Mouse (Mus musculus) kidney, postnatal 4 days (tissue): ENCODE measurements at regions not wholly inside any gene's neighbourhood (a gene's known extent, or its start where the extent isn't known, plus 50 kb on each side); places are given as distances from the start of the nearest gene placed in this dataset.
A peak's percentile ranks its signal among the peaks of the same experiment; 100 is the strongest.
"Not testable (repeated sequence)": the region's sequence is repeated elsewhere in the genome, so short reads cannot be mapped to it uniquely, and the experiment has no call there.

Source experiments
- DNase-seq, 2 experiments: peaks; one replicate each; pipeline ENCODE4 v3.0.0; 2021; ENCODE audit warnings: mixed read lengths in 2 of 2

- peak in 1 of 2 experiments; percentile 20 for DNase-seq
These were observed 56.4 kb downstream of the Cxcr4 start for GRCm38 (mm10) chr1:128535537-128536150.

- DNase-seq, result no peak
These were observed 59.5 kb downstream of the Cxcr4 start for GRCm38 (mm10) chr1:128532632-128533031.

DNA sequence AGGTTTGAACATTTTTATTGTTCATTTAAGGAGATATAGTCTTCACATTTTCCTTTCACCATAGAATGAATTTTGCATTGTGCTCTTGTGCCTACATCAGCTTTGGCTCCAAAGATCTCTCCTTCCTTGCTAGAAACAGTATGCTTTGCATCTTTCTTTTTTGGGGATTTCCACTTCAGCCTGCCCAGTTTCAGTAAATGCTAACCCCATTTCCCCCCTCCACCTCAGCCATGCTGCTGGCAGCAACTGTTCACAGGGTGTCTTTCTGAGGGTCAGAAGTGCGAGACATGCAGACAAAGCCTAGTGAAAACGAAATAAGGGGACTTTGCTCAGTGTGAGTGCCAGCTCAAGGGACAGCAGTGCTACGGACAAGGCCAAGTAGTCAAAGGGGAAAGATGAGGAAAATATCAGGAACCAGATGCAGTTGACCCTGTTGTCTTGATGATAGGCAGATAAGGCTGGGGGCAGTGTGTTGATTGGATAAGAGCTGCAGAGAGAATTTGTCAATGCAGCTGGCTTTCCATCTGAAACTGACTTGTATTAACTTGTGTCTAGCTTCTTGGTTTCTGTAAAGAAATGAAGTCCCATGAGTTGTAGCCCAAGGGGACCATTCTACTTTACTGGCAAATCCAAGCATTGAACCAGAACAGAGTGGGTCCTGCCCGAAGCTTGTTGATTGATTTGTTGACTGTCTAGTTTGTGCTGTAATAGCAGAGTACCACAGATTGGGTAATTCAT is 62.1 kb downstream of the Cxcr4 start:
- no peak for DNase-seq

DNA sequence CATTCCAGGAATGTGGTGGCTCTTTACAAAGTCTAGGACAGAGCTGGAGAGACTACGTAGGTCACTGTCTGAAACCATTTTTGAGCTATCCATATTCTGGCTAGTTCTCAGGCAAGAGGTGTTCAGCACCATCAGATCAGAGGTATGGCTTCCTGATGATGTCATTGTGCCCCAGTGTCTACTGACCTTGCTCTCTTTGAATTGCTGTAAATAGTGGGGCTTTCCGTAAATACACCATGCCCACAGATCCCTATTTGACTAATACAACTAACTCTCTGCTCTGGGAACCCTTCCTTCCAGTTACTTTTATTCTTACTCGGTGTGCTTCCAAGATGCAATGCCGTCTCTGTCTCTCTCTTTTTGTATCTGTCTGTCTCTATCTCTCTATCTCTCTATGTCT is 72.9 kb downstream of the Cxcr4 start:
- no peak for DNase-seq

DNA sequence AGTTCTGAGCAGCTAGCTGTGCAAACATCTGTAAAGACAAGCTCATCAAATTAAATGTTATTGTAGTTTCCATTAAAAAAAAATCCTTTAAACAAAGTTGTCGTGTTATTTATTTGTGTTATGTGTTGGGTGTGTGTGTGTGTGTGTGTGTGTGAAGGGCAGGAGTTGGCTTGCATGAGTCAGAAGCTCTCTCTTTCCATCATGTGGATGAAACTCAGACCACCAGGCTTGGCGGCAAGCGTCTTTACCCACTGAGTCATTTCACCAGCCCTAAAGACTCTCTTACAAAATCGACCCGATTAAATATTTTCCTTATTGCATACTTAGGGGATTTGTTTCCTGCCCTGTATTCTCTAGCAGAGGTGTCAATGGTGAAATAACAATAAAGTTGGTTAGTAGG is 73.6 kb downstream of the Cxcr4 start:
- no peak for DNase-seq

GRCm38 (mm10) chr1:128517351-128517750 is 74.7 kb downstream of the Cxcr4 start:
- DNase-seq, result no peak

GRCm38 (mm10) chr1:128514327-128514726 is 77.8 kb downstream of the Cxcr4 start:
- no peak for DNase-seq

DNA sequence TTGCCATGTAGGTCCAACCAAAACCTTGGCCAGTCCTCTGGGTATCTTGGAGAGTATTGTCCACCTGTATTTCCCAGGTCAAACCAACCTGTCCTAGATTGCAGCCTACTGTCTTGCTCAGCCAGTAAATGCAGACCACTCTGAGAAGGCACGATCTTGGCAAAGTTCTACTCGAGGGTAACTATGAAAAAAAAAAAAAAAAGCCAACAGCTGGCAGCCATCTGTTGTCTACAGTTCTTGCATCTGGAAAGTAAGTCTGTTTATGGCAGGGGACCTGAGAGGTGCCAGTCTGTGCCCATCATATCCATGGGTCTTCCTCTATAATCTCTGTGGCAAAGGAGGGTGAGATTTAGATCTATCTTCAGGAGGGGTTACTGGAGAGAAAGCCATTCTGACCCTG is 78.2 kb downstream of the Cxcr4 start:
- no peak for DNase-seq

DNA sequence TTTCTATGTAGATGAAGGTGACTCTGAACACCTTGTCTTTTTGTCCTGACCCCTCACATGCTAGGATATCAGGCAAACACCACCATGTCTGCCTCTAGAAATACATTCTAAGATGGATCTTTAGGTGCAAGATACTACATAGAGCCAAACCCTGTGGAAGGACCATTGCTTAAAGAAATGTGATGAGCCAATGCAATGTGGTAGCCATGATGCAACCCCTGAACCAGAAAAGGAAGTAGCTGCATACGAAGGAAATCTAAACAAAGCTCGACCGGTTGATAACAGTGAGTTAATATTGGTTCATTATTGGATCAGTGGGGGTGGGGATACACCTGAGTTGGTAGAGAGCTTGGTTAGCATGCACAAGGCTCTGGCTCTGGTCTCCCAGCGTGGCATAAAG is 78.9 kb downstream of the Cxcr4 start:
- no peak for DNase-seq

DNA sequence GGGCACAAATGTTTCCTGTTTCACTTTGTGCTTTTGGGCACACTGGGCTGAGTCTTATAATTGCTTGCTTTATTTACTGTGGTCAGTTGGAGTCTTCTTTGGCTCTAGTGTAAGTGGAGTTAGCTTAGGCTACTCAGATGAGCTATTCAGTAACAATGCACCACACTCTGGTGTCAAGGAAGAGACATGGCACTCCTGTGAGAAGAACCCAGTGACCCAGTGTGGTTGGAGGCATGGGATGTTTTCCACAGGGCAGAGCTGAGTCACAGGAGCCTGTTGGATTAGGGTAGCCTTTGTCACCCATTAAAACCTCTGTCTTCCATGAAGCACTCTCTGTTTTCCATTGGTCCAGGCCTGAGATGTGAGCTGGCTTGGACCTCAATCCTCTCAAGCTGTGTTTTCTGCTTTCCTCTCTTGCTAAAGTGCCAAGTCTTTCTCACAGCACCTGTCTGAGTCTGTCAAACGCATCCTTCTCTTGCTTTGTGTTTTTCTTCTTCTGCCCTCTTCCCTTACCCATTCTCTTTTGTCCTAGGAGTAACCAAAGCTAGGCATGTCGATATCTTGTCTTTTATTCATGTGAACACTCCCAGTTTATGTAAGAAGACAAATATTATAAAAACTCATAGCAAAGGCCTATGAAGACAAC is 83.2 kb downstream of the Cxcr4 start:
- DNase-seq, result no peak

- DNase-seq, result no peak
These were observed 85.4 kb downstream of the Cxcr4 start for GRCm38 (mm10) chr1:128506551-128507313.

- DNase-seq, result no peak
These were observed 87.2 kb upstream of the Dars start for GRCm38 (mm10) chr1:128504371-128504770.

- no peak for DNase-seq
These were observed 81.0 kb upstream of the Dars start for GRCm38 (mm10) chr1:128498042-128498772.

DNA sequence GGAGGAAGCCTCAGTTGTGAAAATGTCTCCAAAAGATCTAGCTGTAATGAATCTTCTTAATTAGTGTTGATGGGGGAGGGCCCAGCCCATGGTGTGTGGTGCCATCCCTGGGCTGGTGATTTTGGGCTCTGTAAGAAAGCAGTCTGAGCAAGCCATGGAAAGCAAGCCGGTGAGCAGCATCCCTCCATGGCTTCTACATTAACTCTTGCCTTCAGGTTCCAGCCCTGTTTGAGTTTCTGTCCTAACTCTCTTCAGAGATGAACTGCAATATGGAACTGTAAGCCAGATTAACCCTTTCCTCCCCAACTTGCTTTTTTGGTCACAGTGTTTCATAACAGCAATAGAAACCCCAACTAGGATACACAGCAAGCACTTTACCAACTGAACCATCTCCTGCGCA is 75.1 kb upstream of the Dars start:
- DNase-seq, result no peak

- not testable (repeated sequence) for DNase-seq
These were observed 70.0 kb upstream of the Dars start for GRCm38 (mm10) chr1:128487181-128487580.

DNA sequence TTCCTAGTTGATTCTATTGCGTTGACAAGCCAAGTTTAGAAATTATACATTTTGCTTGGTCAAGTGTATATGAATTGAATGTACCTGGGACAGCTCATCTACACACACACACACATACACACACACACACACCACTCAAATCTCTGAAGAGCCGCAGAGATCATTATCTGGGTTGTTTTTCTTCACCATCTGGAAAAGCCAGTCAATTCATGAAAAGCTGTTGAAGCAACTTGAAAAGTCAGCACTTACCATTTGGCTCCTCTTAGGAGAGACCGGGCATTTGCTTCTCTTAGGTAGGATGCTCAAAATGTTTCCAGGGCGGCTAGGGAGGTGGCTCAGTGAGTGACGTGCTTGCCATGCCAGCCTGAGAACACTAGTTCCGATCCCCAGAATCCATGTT is 61.2 kb upstream of the Dars start:
- no peak for DNase-seq

GRCm38 (mm10) chr1:128477653-128478052 is 60.5 kb upstream of the Dars start:
- no peak for DNase-seq

DNA sequence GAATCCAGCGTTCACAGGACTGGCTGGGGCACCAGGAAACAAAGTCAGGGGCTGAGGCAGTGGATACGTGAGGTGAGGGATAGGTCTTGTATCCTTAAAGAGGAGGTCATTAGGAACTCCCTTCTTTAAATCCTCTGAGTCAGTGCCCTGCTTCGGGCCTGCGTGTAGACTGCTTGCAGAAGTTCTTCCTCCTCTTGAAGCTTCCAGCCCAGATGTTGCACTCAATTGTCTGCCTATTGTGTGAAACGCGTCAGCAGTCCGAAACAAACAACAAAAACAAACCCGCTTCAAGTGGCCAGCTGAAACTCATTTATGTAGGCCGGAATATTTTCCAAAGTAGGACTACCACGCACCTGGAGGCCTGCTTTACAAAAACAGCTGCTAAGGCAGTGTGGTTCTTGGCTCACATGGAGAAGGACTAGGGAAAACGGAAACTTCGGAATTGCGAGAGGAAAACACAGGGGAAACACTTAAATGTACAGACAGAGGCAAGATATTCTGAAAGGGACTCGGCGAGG is 55.6 kb upstream of the Dars start:
- no peak for DNase-seq

GRCm38 (mm10) chr1:128472022-128472712 is 55.0 kb upstream of the Dars start:
- DNase-seq, result peak; percentile 77 to 83

- DNase-seq, result no peak
These were observed 53.6 kb upstream of the Dars start for GRCm38 (mm10) chr1:128470786-128471185.

DNA sequence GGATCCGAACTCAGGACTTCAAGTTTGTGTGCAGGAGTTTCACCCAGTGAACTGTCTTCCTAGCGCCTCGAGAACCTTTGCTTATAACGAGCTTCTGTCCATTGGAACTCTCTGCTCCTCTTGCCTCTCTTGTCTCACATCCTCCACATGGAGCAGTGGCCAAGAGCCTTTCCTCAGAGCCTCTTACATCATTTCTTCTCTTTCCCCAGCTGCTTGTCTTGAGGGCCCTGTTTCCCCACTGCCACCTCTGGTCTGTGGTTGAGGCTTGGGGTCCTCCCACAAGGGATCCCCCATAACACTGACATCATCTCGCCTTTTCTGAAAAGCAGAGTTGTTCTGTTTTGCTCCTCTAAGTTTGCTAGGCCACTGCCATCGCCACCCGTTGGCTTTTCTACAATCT is 51.9 kb upstream of the Dars start:
- DNase-seq, result no peak
